Comparison of ENCODE assay signal across 24 mouse cellular contexts in genomic region chr7:92292918-92293518, GRCm38 (mm10).
"Had no signal": no experiment of that assay in that cellular context is flagged by ENCODE, and none has a peak within 500 bp of the region (broad histone marks: within the 10 kb centered on the region; RNA-seq: fewer than 3 reads in every experiment).

No protein-coding gene starts in this region.

- H3K4me1 ChIP-seq: heart, embryonic 10.5 days; heart, embryonic 12.5 days; hindbrain, embryonic 12.5 days; kidney, embryonic 15.5 days had no signal

- H3K4me2 ChIP-seq: heart, embryonic 12.5 days; hindbrain, embryonic 12.5 days; hindbrain, embryonic 14.5 days; kidney, embryonic 15.5 days; limb, embryonic 12.5 days had no signal

- H3K9ac ChIP-seq: heart, embryonic 12.5 days; hindbrain, embryonic 12.5 days; hindbrain, embryonic 14.5 days; kidney, embryonic 15.5 days; limb, embryonic 12.5 days had no signal

- DNase-seq: gastrocnemius, adult 2 months; gastrocnemius, postnatal 10 days; gastrocnemius, postnatal 25 days; heart, adult 18-20 months; heart, postnatal 10 days; kidney, adult 11 months; kidney, adult 2 months; kidney, adult 9 months; kidney, postnatal 14 days; kidney, postnatal 36 days; layer of hippocampus, adult 9-11 months; layer of hippocampus, postnatal 36 days; liver had no signal

- H3K27me3 ChIP-seq: heart, embryonic 12.5 days; hindbrain, embryonic 12.5 days; kidney, embryonic 15.5 days; limb, embryonic 12.5 days had no signal

- H3K9me3 ChIP-seq: heart, embryonic 10.5 days; heart, embryonic 12.5 days; hindbrain, embryonic 12.5 days; kidney, embryonic 15.5 days; limb, embryonic 10.5 days; limb, embryonic 12.5 days had no signal

- ATAC-seq: forebrain, embryonic 16.5 days; hindbrain, postnatal 0 days; intestine, embryonic 16.5 days had no signal

- H3K4me3 ChIP-seq: gastrocnemius, adult 2 months; heart, embryonic 10.5 days; heart, embryonic 12.5 days; hindbrain, embryonic 12.5 days; kidney, embryonic 15.5 days; limb, embryonic 10.5 days; limb, embryonic 12.5 days had no signal

- H3K36me3 ChIP-seq: heart, embryonic 10.5 days; heart, embryonic 12.5 days; hindbrain, embryonic 12.5 days; kidney, embryonic 15.5 days; limb, embryonic 10.5 days; limb, embryonic 12.5 days had no signal

- H3K27ac ChIP-seq: gastrocnemius, adult 2 months; heart, embryonic 10.5 days; hindbrain, embryonic 12.5 days; hindbrain, embryonic 14.5 days; hindbrain, postnatal 0 days; kidney, embryonic 15.5 days; kidney, postnatal 0 days; limb, embryonic 10.5 days; limb, embryonic 12.5 days had no signal
